Mouse (Mus musculus): ENCODE measurements around the gene Ano4. TPM values are rescaled to one million over a fixed set of nuclear protein-coding genes. Genes with fewer than 3 reads are reported as not detected.

Gene Ano4
- polyA plus RNA-seq, 1 experiment = not detected

- Histone ChIP-seq H3K4me1 (no peaks in the 10 kb centered on the region), H3K36me3 (replicated peaks; ENCODE audit: low read length) (no peaks in the 10 kb centered on the region), H3K4me3 (replicated peaks) (no peak overlapping the region), H3K27me3 (replicated peaks) (no peaks in the 10 kb centered on the region), H3K9me3 (no peaks in the 10 kb centered on the region)
- TF ChIP-seq FLI1 (IDR thresholded peaks at IDR 0.05; ENCODE audit: low read length) (no peak), GATA1 (IDR thresholded peaks at IDR 0.05; ENCODE audit: borderline replicate concordance, low read length) (no peak)
Observed at GRCm38 (mm10) chr10:89300346-89300745, 44.2 kb downstream of the Ano4 start.

GRCm38 (mm10) chr10:89292784-89293183 is 51.8 kb downstream of the Ano4 start:
- TF ChIP-seq GATA1 (IDR thresholded peaks at IDR 0.05; ENCODE audit: borderline replicate concordance, low read length) (no peak), FLI1 (IDR thresholded peaks at IDR 0.05; ENCODE audit: low read length) (no peak)
- no peak overlapping the region for H3K4me3 ChIP-seq (replicated peaks)
- H3K36me3 ChIP-seq (replicated peaks; ENCODE audit: low read length) = no peaks in the 10 kb centered on the region

DNA sequence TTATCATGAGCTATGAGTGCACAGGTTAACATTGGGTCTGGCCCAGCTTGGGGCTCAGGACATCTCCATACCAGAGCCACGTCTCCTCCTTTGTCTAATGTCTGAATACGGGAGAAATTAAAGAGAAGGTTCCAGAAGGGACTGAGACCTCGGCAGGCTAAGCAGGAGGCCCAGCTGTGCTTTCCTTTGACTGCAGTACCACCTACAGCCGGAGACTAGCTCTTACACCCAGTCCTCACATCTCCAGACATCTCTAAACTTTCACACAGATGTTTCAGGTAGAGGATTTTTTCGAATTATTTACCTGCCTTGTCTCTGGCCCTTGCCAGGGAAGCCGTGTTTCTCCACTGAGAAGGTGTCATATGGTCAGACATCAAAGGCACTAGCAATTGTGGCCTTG is 53.9 kb downstream of the Ano4 start:
- TF ChIP-seq FLI1 (IDR thresholded peaks at IDR 0.05; ENCODE audit: low read length) = no peak
- TF ChIP-seq GATA1 (IDR thresholded peaks at IDR 0.05; ENCODE audit: borderline replicate concordance, low read length) = no peak
- H3K36me3 ChIP-seq (replicated peaks; ENCODE audit: low read length) = no peaks in the 10 kb centered on the region
- H3K27me3 ChIP-seq (replicated peaks) = no peaks in the 10 kb centered on the region
- H3K4me1 ChIP-seq = no peaks in the 10 kb centered on the region
- no peaks in the 10 kb centered on the region for H3K9me3 ChIP-seq
- H3K4me3 ChIP-seq (replicated peaks) = no peak overlapping the region

More at GRCm38 (mm10) chr10:89292784-89293183, 51.8 kb downstream of the Ano4 start:
- Histone ChIP-seq H3K9me3 (no peaks in the 10 kb centered on the region), H3K4me1 (no peaks in the 10 kb centered on the region), H3K27me3 (replicated peaks) (no peaks in the 10 kb centered on the region)

DNA sequence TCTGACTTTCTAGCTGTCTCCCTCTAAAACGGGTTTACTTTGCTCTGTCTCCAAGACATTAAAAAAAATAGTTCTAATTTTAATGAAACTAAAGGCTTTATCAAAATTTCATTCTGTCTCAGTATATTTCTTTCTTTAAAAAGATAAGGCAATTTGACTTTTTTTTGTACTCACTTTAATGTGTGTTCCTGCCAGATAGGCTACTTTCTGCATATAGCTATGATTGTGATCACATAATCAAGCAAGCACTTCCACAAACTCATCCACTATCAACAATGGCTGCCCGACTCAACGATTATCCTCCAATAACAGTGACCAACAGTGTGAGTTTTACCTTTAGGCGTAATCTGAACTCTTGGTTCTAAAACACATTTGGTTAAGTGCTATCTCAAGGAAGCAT is 55.3 kb downstream of the Ano4 start:
- Histone ChIP-seq H3K36me3 (replicated peaks; ENCODE audit: low read length) (no peaks in the 10 kb centered on the region), H3K4me1 (no peaks in the 10 kb centered on the region)
- TF ChIP-seq FLI1 (IDR thresholded peaks at IDR 0.05; ENCODE audit: low read length) (no peak), GATA1 (IDR thresholded peaks at IDR 0.05; ENCODE audit: borderline replicate concordance, low read length) (no peak)

DNA sequence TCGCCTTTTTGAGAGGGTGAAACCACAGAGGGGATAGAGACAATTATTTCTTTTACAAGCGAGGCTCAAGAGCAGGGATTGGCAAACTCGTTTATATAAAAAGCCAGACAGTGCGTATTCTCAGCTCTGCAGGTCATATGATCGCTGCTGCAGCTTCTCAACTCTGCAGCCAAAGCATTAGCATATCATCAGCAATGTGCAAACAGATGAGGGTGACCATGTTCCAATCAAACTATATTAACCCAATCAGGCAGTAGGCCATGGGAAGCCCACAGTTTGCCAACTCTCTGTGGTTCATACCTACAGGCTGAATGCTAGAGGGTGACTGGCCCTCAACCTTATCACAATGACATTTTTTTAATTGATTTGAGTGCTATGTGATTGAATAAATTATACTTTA is 64.2 kb downstream of the Ano4 start:
- H3K4me3 ChIP-seq (replicated peaks) = no peak overlapping the region
- H3K36me3 ChIP-seq (replicated peaks; ENCODE audit: low read length) = no peaks in the 10 kb centered on the region
- H3K4me1 ChIP-seq = no peaks in the 10 kb centered on the region
- no peak for TF ChIP-seq FLI1 (IDR thresholded peaks at IDR 0.05; ENCODE audit: low read length)
- TF ChIP-seq GATA1 (IDR thresholded peaks at IDR 0.05; ENCODE audit: borderline replicate concordance, low read length) = no peak
- peaks cover 3% of the 10 kb centered on the region; the same call in 1 of the 2 replicates for H3K9me3 ChIP-seq
- no peaks in the 10 kb centered on the region for H3K27me3 ChIP-seq (replicated peaks)

More for the DNA sequence above, 55.3 kb downstream of the Ano4 start:
- Histone ChIP-seq H3K9me3 (0 out of 2 replicates have a peak, but pooled peaks cover under 1% of the 10 kb centered on the region), H3K4me3 (replicated peaks) (no peak overlapping the region), H3K27me3 (replicated peaks) (no peaks in the 10 kb centered on the region)

GRCm38 (mm10) chr10:89273001-89273680 is 71.4 kb downstream of the Ano4 start:
- no peaks in the 10 kb centered on the region for H3K9me3 ChIP-seq
- H3K4me1 ChIP-seq = no peaks in the 10 kb centered on the region
- no peaks in the 10 kb centered on the region for H3K27me3 ChIP-seq (replicated peaks)
- no peaks in the 10 kb centered on the region for H3K36me3 ChIP-seq (replicated peaks; ENCODE audit: low read length)
- no peak for TF ChIP-seq FLI1 (IDR thresholded peaks at IDR 0.05; ENCODE audit: low read length)
- no peak for TF ChIP-seq GATA1 (IDR thresholded peaks at IDR 0.05; ENCODE audit: borderline replicate concordance, low read length)
- H3K4me3 ChIP-seq (replicated peaks) = no peak overlapping the region

GRCm38 (mm10) chr10:89267312-89267711 is 77.2 kb downstream of the Ano4 start:
- TF ChIP-seq FLI1 (IDR thresholded peaks at IDR 0.05; ENCODE audit: low read length) (no peak), GATA1 (IDR thresholded peaks at IDR 0.05; ENCODE audit: borderline replicate concordance, low read length) (no peak)
- no peaks in the 10 kb centered on the region for H3K4me1 ChIP-seq
- no peaks in the 10 kb centered on the region for H3K27me3 ChIP-seq (replicated peaks)
- no peaks in the 10 kb centered on the region for H3K9me3 ChIP-seq
- H3K36me3 ChIP-seq (replicated peaks; ENCODE audit: low read length) = no peaks in the 10 kb centered on the region
- no peak overlapping the region for H3K4me3 ChIP-seq (replicated peaks)

DNA sequence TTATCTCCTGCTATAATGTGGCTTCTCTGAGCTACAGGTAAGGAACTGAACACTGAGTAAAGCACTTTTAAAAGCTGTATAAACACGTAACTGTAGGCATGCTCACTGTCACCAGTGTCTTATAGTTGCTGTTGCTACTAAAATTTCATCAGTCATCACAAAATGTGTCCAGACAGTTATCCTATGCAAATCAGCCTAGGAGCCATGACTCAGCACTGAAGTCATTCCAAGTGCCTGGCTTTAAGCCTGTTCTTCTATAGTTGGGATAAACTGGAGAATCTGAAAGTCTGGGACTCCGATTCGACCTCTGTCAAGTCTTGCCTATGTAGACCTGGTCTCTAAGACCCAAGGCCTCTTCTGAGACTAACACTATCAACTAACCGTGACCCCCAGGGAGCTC is 81.2 kb downstream of the Ano4 start:
- Histone ChIP-seq H3K36me3 (replicated peaks; ENCODE audit: low read length) (no peaks in the 10 kb centered on the region), H3K9me3 (no peaks in the 10 kb centered on the region), H3K4me1 (no peaks in the 10 kb centered on the region), H3K4me3 (replicated peaks) (no peak overlapping the region), H3K27me3 (replicated peaks) (peaks cover 6% of the 10 kb centered on the region)
- TF ChIP-seq FLI1 (IDR thresholded peaks at IDR 0.05; ENCODE audit: low read length) (no peak), GATA1 (IDR thresholded peaks at IDR 0.05; ENCODE audit: borderline replicate concordance, low read length) (no peak)

DNA sequence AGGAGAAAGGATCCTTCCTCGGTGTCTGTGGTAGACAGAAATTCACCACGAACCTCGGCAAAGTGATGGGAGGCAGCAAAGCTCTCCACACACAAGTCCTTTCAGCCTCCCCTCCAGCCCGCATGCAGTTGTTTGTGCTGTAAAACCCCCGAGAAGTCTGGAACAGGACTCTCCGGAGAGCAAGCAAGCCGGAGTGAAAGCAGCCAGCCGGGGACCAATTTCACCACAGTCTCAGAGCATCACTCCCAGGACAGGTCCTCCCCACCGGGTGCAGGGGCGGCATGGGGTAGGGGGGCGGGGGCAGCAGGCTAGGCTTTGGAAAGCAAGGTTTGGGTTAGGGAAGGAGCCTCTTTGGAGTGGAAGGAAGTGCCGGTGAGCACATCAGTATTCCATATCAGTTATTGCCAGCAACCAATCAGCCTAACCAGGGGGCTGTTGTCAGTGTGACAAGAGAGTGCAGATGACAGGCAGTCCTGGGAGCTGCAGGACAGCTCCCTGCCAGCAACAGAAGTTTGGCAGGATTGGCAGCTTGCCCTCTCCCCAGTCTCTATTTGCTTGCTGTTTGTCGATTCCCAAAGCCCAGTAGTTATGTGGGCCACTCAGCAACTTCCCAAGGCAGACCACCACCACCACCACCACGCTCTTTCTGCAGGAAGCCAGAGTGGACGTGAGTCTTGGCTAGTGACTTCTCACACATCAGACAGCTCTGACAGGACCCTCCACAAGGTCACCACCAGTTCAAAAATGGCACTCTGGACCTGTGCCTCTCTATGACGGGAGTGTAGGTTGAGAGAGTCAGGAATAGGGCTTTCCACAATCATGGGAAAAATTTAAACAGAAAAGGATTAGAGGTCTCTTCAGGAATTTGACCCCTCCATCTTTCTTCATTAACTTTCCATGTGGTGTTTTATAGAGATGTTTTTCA is 86.8 kb downstream of the Ano4 start:
- TF ChIP-seq GATA1 (IDR thresholded peaks at IDR 0.05; ENCODE audit: borderline replicate concordance, low read length) (no peak), FLI1 (IDR thresholded peaks at IDR 0.05; ENCODE audit: low read length) (no peak)
- H3K9me3 ChIP-seq = no peaks in the 10 kb centered on the region
- no peaks in the 10 kb centered on the region for H3K36me3 ChIP-seq (replicated peaks; ENCODE audit: low read length)
- peaks cover 26% of the 10 kb centered on the region for H3K27me3 ChIP-seq (replicated peaks)
- no peak overlapping the region for H3K4me3 ChIP-seq (replicated peaks)
- H3K4me1 ChIP-seq = peaks cover 11% of the 10 kb centered on the region; the same call in 1 of the 2 replicates

All from megakaryocyte, embryonic 14.5 days (primary cell).